Mouse (Mus musculus): Measurements from ENCODE around the gene H2afy2.

H2afy2 gene

GRCm38 (mm10) chr10:61723271-61723670 is 60.7 kb downstream of the H2afy2 start:
- DNase-seq (ENCODE audit: low spot score), result no peak

- no peak for DNase-seq (ENCODE audit: low spot score)
Measured at GRCm38 (mm10) chr10:61722215-61722614, 61.7 kb downstream of the H2afy2 start.

- no peak for DNase-seq (ENCODE audit: low spot score)
Measured at GRCm38 (mm10) chr10:61720331-61720730, 63.6 kb downstream of the H2afy2 start.

- no peak for DNase-seq (ENCODE audit: low spot score)
Measured at GRCm38 (mm10) chr10:61717406-61718296, 66.3 kb downstream of the H2afy2 start.

- no peak for DNase-seq (ENCODE audit: low spot score)
Measured at GRCm38 (mm10) chr10:61715996-61716864, 67.7 kb downstream of the H2afy2 start.

- no peak for DNase-seq (ENCODE audit: low spot score)
Measured at GRCm38 (mm10) chr10:61715462-61715837, 68.5 kb downstream of the H2afy2 start.

- peak; percentile 76 for DNase-seq (ENCODE audit: low spot score)
Measured at GRCm38 (mm10) chr10:61714771-61715461, 69.0 kb downstream of the H2afy2 start, which contains the start of gene Aifm2. TSS of gene Aifm2 (plus strand) at chr10:61715263.

- DNase-seq (ENCODE audit: low spot score), result no peak
Measured at GRCm38 (mm10) chr10:61714146-61714545, 69.8 kb downstream of the H2afy2 start.

- DNase-seq (ENCODE audit: low spot score), result no peak
Measured at GRCm38 (mm10) chr10:61713601-61714000, 70.3 kb downstream of the H2afy2 start.

GRCm38 (mm10) chr10:61706412-61707375 is 77.3 kb downstream of the H2afy2 start:
- DNase-seq (ENCODE audit: low spot score), result no peak

GRCm38 (mm10) chr10:61704663-61705062 is 79.3 kb downstream of the H2afy2 start:
- DNase-seq (ENCODE audit: low spot score), result no peak

GRCm38 (mm10) chr10:61697028-61697427 is 86.9 kb downstream of the H2afy2 start:
- no peak for DNase-seq (ENCODE audit: low spot score)

GRCm38 (mm10) chr10:61696560-61696823 is 87.5 kb downstream of the H2afy2 start:
- no peak for DNase-seq (ENCODE audit: low spot score)

GRCm38 (mm10) chr10:61695703-61696559 is 88.0 kb downstream of the H2afy2 start:
- DNase-seq (ENCODE audit: low spot score), result peak; percentile 11

- DNase-seq (ENCODE audit: low spot score), result peak; percentile 97
Measured at GRCm38 (mm10) chr10:61694870-61695670, 88.9 kb downstream of the H2afy2 start, which contains the start of gene Tysnd1. TSS of gene Tysnd1 (plus strand) at chr10:61695514.

GRCm38 (mm10) chr10:61693563-61693962 is 90.4 kb downstream of the H2afy2 start:
- no peak for DNase-seq (ENCODE audit: low spot score)

GRCm38 (mm10) chr10:61689405-61689804 is 94.5 kb downstream of the H2afy2 start:
- no peak for DNase-seq (ENCODE audit: low spot score)

All from urinary bladder, postnatal 14 days (tissue).